Mouse (Mus musculus) kidney, postnatal 10 days (tissue): ENCODE measurements around the gene Asphd1.
A peak's percentile ranks its signal among the peaks of the same experiment; 100 is the strongest.
"Not testable (repeated sequence)": the region's sequence is repeated elsewhere in the genome, so short reads cannot be mapped to it uniquely, and the experiment has no call there.

Source experiments
- DNase-seq: peaks from one replicate; pipeline ENCODE4 v3.0.0; 2021; ENCODE audit warnings: mixed read lengths

The Asphd1 gene

DNA sequence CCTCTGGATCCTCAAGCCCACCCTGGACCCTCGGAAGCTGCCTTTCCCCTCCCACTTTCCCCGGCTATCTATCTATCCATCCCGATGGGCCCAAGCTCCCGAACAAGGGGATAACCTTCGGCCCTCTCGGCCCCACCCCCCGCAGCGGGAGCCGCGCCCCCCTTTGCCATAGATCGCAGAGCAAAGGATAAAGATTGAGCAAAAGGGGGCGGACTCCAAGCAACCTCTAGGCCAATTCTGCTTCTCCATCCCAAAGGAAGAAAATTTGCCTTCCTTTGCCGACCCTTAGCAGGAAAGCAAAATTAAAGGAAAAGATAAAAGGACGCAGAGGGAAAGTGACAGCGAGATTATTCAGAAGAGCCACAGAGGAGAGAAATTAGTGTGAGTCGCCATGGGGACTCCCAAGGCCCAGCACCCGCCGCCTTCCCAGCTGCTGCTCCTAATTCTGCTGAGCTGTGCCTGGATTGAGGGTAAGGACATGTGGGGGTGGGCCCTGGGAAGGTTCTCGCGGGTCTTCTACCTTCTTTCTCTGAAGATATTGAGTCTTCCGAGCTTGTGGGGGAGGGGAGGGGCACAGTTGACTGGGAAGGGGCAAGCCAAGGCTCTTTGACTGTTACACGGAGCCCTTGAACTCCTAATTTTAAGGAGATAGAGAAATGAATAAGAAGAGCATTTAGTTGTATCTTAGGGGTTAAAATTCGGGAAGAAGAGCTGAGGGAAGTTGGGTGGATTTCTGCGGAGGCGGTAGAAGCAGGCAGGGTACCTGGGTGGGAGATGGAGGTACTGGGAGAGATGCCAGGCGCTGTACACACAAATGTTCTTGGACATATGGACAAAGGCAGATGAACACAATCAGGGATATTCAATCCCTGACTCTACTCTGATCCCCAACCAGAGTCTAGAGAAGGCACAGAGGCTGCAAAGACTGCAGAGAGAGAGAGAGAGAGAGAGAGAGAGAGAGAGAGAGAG is 1.5 kb upstream of the Asphd1 start:
- DNase-seq, result no peak

DNA sequence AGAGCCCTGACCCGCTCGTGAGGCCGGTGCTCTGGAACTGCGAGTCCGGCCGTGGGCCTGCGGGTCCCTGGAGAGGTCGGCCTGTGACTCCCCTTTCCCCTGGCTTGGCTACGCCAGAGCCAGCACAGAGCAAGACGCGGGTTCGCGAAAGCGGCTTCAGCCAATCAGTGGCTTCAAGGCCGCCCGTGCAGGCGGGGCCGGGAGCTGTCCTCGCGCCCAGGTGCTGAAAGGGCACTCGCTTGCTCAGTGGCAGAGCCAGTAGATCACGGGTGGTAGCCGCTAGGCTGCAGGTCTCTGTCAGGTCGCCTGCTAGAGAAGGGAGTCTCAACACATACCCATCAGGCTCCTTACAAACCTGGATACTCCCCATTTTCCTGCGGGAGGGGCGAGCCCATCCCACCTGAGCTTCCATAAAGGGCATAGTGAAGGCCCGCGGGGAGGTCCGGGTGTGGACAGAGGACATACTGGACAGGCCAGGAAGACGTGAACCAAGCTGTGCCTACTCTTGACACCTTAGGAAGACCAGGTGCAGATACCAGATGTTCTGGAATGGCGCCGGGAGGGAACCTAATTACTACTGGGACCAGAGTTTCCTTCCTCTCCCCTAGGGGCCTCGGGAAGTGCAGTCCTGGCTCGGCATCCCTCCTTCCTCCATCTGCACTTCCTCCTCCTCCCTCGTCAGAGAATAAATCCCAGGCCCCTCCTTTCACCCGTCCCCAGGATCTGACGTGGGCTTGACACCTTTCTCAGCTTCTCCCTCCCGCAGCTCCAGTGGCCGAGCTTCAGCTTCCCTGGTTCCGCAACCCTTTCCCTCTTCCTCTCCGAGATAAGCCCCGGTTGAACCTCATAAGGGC is 638 bp upstream of the Asphd1 start, which contains the start of gene Sez6l2:
Gene Sez6l2 (plus strand): TSS at position 771 of the 854 bp plus-strand sequence.
- peak; percentile 97 for DNase-seq

DNA sequence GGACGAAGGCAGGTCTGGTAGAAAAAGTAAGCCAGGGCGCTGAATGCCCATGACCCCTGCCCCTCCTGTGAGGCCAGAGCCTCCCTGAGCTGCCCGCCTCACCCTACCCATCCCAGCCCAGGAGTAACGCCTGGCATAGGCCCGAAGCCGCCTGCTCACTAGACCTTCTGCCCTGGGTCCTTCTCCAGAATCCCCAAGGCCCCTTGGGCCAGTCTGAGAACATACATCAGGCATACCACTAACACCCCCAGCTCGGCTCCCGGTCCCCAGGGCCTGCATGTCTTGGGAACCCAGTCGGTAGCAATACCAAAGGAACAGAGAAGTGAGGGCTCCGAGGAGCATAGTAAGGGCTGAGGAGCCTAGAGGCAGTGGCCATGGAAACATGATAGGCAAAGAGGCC is 756 bp downstream of the Asphd1 start:
- no peak for DNase-seq

DNA sequence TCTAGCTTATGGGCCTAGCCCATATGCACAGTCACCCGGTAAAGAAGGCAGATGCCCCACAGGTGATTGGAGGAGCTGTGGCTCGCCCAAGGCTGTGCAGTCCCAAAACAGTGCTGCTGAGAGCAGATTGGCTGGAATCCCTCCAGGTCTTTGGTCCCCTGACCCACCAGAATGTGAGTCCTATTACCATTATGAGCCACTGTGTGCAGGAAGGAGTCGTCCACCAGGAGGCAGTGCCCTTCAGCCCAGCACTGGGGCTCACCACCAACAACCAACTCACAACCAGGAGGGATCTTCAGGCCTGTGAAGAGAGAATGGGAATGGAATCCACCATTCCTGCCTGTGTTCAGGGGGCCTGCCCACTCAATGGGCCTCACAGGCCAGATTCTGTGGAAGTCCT is 2.9 kb downstream of the Asphd1 start:
- peak; percentile 69 for DNase-seq

DNA sequence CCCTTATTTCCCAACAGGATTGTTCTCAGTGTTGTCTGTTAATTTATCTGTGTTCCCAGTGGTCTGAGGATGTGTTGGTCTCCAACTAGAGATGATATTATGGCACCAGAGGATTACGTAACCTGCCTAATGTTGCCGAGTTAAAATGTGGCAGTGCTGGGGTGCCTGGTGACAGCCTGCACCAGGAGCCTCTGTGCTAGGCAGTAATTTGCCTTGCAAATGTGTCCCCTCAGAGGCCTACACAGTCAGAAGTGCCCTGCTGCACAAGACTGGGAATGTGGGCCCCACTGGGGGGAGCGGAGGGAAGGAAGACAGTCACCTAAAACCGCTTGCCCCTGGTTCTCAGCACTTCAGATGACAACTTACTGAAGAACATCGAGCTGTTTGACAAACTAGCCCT is 7.6 kb downstream of the Asphd1 start:
- DNase-seq, result no peak

DNA sequence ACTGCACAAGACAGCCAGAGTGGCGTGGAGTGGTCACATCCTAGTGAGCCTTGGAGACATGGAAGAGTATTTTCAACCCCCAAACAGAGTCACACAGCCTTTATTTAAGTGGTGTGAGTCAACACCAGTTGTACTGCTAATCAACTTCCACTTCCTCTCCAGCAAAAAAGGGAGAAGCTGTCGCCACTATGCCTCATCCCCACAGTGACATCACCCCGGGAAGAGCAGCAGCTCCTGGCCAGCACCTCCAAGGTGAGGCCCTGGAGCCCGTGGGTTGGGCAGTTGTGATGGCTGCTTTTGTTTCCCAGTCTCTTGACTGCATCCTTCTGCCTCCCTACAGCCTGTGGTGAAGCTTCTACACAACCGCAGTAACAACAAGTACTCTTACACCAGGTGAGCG is 8.2 kb downstream of the Asphd1 start:
- DNase-seq, result no peak

DNA sequence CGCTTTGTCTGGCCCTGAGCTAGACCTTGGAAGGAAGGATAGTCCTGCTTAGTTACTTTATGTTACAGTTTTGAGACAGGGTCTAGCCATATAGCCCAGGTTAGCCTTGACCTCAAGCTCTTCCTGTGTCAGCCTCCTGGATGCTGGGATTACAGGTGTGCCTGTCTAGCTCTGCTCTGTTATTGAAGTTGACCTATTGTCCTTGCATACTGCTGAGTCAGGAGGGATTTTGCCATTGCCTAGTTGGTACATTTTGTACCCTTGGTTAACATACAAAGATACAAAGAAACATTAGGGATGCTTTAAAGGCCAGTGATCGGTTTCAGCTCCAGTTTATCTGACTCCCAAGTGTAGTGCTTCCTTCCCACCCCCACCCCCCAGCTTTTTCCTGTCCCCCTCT is 16.7 kb downstream of the Asphd1 start:
- no peak for DNase-seq

DNA sequence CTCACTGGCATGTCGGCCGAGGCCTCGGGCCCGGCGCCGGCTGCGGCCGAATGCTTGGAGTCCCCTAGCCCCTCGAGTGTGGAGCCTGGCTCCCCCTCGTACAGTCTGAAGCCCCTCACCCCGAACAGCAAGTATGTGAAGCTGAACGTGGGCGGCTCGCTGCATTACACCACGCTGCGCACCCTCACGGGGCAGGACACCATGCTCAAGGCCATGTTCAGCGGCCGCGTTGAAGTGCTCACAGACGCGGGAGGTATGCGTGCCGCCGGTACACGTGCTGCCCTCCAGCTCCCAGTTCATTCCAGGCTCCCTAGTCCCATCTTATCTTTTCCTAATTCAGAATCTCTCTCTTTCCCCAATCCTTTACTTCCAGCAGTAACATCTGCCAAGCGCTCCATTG is 20.3 kb downstream of the Asphd1 start:
- no peak for DNase-seq

DNA sequence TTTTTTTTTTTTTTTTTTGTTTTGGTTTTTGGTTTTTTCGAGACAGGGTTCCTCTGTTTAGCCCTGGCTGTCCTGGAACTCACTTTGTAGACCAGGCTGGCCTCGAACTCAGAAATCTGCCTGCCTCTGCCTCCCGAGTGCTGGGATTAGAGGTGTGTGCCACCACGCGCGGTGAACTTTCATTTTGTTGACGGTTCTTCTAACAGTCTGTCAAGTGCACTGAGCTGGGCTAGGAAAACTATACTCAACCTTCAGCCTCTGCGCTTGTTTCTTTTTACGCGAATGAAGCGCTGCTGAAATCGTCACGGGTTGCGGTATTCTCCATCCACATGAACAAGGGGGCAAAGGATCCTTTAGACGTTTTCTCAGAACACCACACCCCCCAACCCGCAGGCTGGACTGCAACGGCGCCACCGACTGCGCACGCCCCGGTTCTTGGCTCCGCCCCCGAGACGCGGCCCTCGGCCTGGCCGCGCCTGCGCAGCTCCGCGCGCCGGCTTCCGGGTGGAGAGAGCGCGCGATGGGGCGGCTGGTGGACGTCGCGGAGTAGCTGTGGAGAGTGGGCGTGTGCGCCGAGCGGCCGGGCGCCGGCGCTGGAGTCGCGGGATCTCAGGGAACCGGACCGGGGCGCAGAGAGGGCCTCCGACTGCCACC is 20.9 kb downstream of the Asphd1 start, which contains the start of gene Kctd13:
Gene Kctd13 (plus strand): TSS at position 496 of the 654 bp plus-strand sequence.
- peak; percentile 97 for DNase-seq

DNA sequence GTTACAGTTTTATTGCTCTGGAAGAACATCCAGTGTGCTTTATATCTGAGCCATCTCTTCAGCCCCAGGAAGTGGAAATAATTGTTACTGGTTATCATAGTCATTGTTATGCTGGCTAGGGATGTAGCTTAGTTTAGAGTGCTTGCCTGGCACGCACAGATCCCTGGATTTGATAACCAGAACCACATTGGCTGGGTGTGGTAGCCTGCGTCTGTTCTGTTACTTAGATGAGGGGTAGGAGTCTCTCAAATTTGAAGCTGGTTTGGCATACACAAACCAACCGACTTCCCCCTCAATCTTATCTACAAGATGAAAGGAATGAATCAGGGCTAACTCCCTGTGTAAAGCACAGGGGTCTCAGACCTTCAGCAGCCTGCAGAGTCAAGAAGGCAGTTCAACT is 23.1 kb downstream of the Asphd1 start:
- no peak for DNase-seq

DNA sequence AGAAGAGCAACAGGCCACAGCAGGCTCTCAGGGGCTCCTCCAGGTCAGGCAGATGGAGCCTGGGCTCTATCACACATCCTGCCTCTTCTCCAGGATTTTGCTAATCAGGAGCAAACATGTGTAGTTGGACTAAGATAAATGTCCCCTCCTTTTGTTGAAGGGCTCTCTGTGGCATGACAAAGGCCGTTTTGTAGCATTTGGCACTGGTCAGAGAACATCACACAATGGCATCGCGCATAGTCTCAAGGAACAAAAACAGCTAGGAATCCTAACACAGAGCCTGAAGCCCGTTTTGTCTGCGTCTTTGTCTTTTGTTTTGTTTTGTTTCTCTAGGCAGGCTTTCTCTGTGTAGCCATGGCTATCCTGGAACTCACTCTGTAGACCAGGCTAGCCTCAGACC is 25.4 kb downstream of the Asphd1 start:
- DNase-seq, result no peak

DNA sequence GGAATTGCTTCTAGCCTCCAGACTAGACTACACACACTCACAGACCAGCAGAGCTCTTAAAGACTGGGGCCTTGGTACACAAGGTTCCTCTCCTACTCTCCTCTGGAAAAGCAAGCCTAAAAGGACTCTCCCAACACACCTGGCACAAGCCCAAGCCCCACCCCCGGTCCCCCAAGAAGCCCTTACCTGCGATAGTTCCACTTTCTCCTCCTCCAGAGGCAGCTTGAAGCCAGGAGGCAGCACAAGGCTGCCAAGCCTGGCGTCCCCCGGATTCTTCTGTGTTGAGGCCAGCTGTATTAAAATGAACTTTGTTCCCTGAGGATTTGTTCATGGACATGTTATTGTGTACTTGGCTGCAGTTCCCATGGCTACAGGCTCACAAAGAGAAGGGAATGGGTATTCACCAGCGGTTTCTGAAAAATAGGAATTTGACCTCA is 26.7 kb downstream of the Asphd1 start, which contains the start of gene Tmem219:
Gene Tmem219 (minus strand): TSS at position 294 of the 437 bp plus-strand sequence.
- peak; percentile 88 for DNase-seq

DNA sequence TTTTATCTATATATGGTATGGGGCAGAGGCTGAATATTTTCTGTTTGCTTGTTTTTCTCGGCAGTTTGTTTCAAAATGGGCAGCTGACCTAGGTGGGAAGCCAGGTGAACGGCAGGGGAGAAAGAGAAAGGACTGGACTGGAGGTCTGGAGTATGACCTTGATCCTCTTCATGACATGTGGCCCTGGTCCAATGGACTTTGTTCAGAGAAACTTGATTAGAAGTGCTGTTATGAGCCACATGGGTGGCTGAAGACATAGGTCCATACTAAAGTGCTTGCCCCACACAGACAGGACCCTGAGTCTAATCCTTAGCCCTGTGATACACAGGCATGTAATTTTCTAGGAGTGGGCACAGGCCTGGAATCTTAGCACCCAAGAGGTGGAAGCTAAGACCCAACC is 27.8 kb downstream of the Asphd1 start:
- DNase-seq, result peak; percentile 32

DNA sequence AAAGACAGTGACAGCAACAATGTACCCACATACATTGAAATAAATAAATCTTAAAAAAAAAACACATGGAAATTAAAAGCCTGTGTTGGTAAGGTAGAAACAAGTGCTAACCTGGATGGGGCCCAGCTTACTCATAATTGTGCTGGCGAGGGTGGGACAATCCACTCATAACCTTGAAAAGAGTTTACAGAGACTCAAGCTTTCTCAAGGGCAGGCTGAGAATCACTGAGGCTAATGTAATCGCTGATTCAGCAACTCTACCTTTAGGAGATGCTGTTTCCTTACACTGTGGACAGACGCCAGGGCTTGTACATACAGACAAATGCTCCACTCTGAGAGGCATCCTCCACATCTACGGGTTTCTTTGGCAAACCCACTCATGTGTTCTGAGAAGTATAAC is 29.4 kb downstream of the Asphd1 start:
- DNase-seq, result no peak

DNA sequence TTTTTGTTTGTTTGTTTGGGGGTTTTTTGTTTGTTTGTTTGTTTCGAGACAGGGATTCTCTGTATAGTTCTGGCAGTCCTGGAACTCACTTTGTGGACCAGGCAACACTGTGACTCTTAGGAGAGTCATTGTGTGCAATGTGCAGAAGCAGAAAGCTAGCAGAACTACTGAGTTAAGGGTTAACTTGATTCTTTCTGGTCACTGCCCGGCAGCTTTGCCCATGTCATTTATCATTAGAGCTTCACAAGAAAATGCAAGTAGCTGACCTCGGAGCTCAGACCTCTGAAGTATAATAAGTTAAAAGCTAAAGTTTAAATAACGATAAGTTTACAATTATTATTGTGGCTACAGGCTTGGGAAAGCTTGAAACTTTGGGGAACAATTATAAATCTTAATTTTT is 31.0 kb downstream of the Asphd1 start:
- DNase-seq, result not testable (repeated sequence)

DNA sequence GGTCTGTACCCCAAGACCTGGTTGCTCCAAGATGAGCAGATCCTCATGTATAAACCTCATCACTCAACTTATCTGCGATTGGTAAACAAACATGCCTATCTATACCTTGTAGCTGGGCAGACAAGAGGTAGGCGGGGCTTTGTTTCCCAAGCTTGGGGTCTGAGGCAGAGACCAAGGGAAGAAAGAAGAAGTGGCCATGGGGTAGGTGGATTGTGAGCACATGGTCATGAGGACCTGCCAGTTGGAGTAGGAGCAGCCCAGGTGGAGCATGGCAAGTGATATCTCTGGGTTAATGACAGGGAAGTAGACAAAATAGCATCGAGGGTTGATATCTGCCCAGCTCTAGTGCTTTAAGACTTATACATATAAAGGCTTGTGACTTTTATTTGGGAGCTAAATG is 34.5 kb downstream of the Asphd1 start:
- no peak for DNase-seq

DNA sequence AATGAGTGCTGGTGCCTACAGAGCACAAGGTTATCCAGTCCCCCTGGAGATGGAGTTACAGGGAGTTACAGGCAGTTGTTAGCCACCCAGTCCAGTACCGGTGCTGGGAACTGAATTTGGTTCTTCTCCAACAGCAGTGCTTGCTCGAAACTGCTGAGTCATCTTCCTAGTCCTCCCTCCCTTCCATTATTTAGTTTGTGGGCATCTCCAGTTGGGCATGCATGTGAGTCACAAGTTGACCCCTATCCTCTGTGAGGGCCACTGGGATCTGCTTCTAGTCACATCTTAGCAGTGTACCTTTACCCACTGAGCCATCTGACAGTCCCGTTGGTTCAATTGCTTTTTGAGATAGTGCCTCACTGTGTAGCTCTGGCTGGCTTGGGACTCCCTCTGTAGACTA is 43.8 kb downstream of the Asphd1 start:
- DNase-seq, result no peak

DNA sequence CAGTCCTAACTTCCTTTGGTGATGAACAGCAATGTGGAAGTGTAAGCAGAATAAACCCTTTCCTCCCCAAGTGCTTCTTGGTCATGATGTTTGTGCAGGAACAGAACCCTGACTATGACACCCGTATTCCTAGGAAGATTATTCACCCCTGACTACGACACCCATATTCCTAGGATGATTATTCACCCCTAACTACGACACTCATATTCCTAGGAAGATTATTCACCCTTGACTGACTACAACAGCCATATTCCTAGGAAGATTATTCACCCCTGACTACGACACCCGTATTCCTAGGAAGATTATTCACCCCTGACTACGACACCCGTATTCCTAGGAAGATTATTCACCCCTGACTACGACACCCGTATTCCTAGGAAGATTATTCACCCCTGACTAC is 49.6 kb downstream of the Asphd1 start:
- not testable (repeated sequence) for DNase-seq

DNA sequence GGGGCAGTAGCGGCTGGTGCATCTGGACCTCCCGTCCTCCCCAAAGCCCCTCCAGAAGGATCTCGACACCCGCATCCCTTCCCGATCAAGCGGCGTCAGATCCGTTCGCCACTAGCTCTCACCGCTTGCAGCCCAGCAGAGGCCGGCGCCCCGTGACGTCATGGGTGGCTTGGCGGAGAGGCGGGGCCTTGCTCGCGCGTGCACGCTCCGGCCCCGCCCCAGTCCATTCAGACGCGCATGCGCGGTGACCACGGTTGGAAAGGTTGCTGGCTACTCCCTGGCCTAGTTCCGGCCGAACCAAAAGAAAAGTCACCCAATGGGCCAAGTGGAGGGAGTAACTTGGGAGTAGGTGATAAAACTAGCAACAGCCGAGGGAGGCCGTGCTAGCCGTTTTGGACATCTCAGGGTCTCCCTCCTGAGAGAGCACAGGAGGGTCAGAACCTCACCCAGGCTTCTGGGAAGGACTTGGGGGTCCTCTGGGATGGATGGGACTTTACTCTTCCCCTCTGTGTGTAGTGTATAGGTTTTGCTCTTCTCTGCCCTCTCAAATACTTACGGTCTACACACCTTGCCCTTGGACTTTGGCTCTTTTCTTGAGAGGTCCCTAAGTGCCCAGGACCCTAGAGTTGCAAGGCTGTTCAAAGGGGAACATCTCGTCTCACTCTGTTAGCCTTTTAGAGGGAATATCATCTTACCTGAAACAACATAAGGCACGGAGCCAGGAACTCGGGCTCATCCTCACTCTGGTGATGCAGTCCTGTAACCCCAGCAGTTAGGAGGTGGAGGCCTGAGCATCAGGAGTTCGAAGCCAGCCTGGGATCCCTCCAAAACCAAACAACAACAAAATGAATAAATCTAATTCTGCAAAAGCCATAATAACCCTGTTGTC is 51.0 kb downstream of the Asphd1 start:
- DNase-seq, result peak; percentile 99

DNA sequence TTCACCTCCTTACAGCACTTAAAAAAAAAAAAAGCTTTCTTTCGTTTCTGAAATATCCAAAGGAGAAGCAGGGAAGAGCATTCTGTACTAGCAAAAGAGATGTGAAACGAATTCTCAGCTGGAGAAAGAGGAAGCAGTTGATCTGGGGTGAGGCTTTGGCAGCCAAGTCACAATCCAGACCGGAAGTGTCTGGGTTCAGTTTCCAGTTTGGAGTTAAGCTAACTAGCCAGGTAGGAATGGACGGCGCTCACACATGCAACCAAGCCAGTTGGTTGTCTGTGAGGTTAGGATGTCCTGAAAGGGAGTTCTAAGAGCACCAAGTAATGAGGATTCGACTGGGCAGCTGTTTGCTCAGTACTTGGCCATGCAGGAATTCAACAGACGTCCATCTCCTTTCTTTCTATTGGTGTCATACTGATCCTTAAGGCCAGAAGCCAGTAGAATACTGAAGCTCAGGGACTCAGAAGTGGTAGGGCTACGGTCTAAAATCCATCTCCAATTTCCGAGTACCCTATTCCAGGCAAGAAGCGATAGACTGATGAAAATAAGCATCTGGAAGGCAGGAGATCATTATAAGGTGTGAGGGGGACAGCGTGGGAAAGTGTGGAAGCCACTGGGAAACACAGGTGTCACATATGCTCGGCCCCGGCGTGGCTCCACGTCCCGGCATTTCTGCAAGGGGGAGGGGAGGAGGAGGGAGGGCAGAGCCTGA is 51.8 kb downstream of the Asphd1 start:
- peak; percentile 47 for DNase-seq

DNA sequence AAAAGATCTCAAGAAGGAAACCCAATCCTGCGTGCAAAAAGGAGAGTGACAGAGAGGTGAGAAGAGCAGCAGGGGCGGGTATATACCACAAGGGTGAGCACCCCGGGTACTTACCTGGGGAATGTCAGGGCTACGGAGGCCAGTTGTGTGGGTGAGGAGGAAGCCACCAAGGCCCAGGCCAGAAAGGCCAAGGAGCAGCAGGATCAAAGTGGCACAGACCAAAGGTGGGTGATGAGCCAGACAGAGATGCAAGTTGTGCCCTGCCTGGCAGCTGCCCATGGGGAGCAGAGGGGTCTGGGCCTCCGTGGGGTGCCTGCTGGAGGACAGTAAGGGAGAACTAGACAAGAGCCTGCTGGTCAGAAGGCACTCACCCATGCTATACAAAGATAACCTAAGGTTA is 52.5 kb downstream of the Asphd1 start:
- DNase-seq, result no peak
